Mouse (Mus musculus) limb, embryonic 13.5 days (tissue): ENCODE data around the gene Zfp579. TPM values are rescaled to one million over a fixed set of nuclear protein-coding genes. Genes with fewer than 3 reads are reported as not detected.

Experiments
- ATAC-seq: fragments of 200-750 bp; cut with Nextera tagmentation; 2 replicates; pipeline ENCODE4 v1.8.0; 2017; ENCODE audit warnings: low read depth, moderate number of reproducible peaks, moderate TSS enrichment; ENCODE audit not compliant: low FRiP score
- H3K27ac ChIP-seq: fragments of 300-500 bp; sonication (generic); 2 replicates; pipeline ENCODE4 v1.5.1; 2015; ENCODE audit warnings: inconsistent platforms, mild to moderate bottlenecking, moderate library complexity
- H3K27me3 ChIP-seq: fragments of 300-500 bp; sonication (generic); 2 replicates; pipeline ENCODE4 v1.6.1; 2015; ENCODE audit warnings: mild to moderate bottlenecking, inconsistent platforms
- H3K36me3 ChIP-seq: fragments of 300-500 bp; sonication (generic); 2 replicates; pipeline ENCODE4 v1.6.1; 2015; ENCODE audit warnings: inconsistent platforms, mild to moderate bottlenecking, moderate library complexity
- H3K4me1 ChIP-seq: fragments of 300-500 bp; sonication (generic); 2 replicates; pipeline ENCODE4 v1.6.1; 2015; ENCODE audit warnings: inconsistent platforms
- H3K4me2 ChIP-seq: fragments of 300-500 bp; sonication (generic); replicated peaks from 2 replicates; pipeline ENCODE4 v1.6.1; 2015; ENCODE audit warnings: inconsistent platforms, mild to moderate bottlenecking, moderate library complexity
- H3K4me3 ChIP-seq: fragments of 300-500 bp; sonication (generic); 2 replicates; pipeline ENCODE4 v1.5.1; 2015; ENCODE audit warnings: moderate library complexity, mild to moderate bottlenecking, inconsistent platforms
- H3K9ac ChIP-seq: fragments of 300-500 bp; sonication (generic); 2 replicates; pipeline ENCODE4 v1.6.1; 2015; ENCODE audit warnings: mild to moderate bottlenecking, inconsistent platforms
- H3K9me3 ChIP-seq: fragments of 300-500 bp; sonication (generic); 2 replicates; pipeline ENCODE4 v1.6.1; 2016; ENCODE audit warnings: inconsistent platforms
- WGBS: fragments of 180-500 bp; shearing (Covaris S2); methylation state at CpG from one replicate; pipeline ENCODE4 v1.1.7; 2015; 5-methylcytosine and 5-hydroxymethylcytosine counted together
- polyA plus RNA-seq: library from polyadenylated mRNA; unstranded; fragments of >200 nt; fragmentation: Nextera tagmentation; extraction: Ambion mirVana; gene quantifications from 2 replicates; pipeline ENCODE4 v1.2.1, GENCODE M21; 2015

Gene Zfp579
- polyA plus RNA-seq, 1 experiment from 2014 or later = 35.3 TPM

DNA sequence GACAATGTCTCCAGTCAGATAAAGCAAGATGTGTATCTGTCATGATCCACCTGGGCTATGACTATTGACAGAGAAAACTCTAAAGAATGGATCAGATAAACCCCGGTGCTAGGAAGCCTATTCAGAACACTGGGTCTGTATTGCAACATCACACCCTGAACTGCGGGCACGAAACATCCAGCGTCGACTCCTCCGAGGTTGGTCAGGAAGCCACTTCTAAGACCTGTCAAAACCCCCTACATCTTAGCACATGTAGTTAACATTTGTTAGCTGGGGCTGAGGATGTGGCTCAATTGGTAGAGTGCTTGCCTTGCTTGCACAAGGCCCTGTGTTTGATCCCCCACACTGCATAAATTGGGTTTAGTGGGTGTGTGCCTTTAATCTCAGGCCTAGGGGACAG, 47.6 kb downstream of the Zfp579 start:
- H3K9me3 ChIP-seq = no peaks in the 10 kb centered on the region
- H3K36me3 ChIP-seq = no peaks in the 10 kb centered on the region
- 54% methylated on average over 6 of the region's 6 CpGs for WGBS
- no peak overlapping the region for H3K4me3 ChIP-seq
- H3K27ac ChIP-seq = no peak overlapping the region
- H3K27me3 ChIP-seq = no peaks in the 10 kb centered on the region
- no peak overlapping the region for H3K9ac ChIP-seq
- H3K4me2 ChIP-seq = no peak overlapping the region
- no peak for ATAC-seq
- H3K4me1 ChIP-seq = peaks cover 6% of the 10 kb centered on the region; the same call in 1 of the 2 replicates

- H3K36me3 ChIP-seq = no peaks in the 10 kb centered on the region
- no peak for ATAC-seq
- no peak overlapping the region for H3K9ac ChIP-seq
- H3K9me3 ChIP-seq = no peaks in the 10 kb centered on the region
- H3K4me3 ChIP-seq = no peak overlapping the region
- H3K27ac ChIP-seq = no peak overlapping the region
- H3K4me2 ChIP-seq = no peak overlapping the region
- peaks cover 7% of the 10 kb centered on the region; the same call in 1 of the 2 replicates for H3K4me1 ChIP-seq
- whole genome bisulfite sequencing = 10% methylated on average over 2 of the region's 2 CpGs
- H3K27me3 ChIP-seq = no peaks in the 10 kb centered on the region
Measured at GRCm38 (mm10) chr7:4947855-4948254, 48.1 kb downstream of the Zfp579 start.

DNA sequence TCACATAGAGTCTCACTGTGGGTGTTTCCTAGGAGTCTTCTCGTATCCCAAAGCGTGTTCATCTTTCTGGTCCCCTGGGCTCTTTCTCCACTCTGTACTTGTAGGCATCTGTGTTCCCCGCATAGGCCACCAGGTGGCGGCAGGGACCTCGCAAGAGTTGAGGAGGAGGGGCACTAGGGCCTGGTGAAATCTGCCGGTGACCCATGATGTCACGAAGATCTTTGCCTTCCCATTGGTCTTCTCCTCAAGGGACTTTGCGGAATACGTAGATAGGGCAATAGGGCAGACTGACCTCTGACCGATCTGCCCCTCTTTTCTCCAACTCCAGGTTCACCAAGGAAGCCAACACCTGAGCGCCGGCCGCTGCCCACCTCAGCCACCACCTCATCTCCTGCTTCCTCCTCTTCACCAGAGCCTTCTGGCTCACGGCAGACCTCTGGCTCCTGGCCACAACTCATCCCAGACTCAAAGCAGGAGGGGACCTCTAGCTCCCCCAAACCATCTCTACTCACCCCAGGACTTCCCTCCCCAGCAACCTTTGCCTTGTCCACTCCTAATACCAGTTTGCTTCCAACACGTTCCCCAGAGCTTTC, 52.6 kb downstream of the Zfp579 start:
- no peak overlapping the region for H3K27ac ChIP-seq
- peak overlapping the region; percentile 59 for H3K4me2 ChIP-seq
- no peaks in the 10 kb centered on the region for H3K9me3 ChIP-seq
- no peaks in the 10 kb centered on the region for H3K27me3 ChIP-seq
- 22% methylated on average over 15 of the region's 15 CpGs for WGBS
- H3K4me1 ChIP-seq = peaks cover 7% of the 10 kb centered on the region; the same call in 1 of the 2 replicates
- H3K36me3 ChIP-seq = no peaks in the 10 kb centered on the region
- peak overlapping the region; percentile 33 for H3K4me3 ChIP-seq
- H3K9ac ChIP-seq = no peak overlapping the region
- ATAC-seq = peak; percentile 63

- Histone ChIP-seq H3K27ac (no peak overlapping the region), H3K36me3 (no peaks in the 10 kb centered on the region), H3K4me1 (peaks cover 7% of the 10 kb centered on the region; the same call in 1 of the 2 replicates), H3K9ac (no peak overlapping the region), H3K4me2 (no peak overlapping the region), H3K4me3 (no peak overlapping the region), H3K27me3 (no peaks in the 10 kb centered on the region), H3K9me3 (no peaks in the 10 kb centered on the region)
- WGBS = 53% methylated on average over 5 of the region's 5 CpGs
- ATAC-seq = no peak
Measured at GRCm38 (mm10) chr7:4942673-4943072, 53.3 kb downstream of the Zfp579 start.

GRCm38 (mm10) chr7:4940068-4940479, 55.9 kb downstream of the Zfp579 start:
- Histone ChIP-seq H3K9ac (no peak overlapping the region), H3K36me3 (no peaks in the 10 kb centered on the region), H3K4me1 (peaks cover 4% of the 10 kb centered on the region; the same call in 1 of the 2 replicates), H3K4me3 (no peak overlapping the region), H3K27me3 (no peaks in the 10 kb centered on the region), H3K27ac (no peak overlapping the region), H3K9me3 (no peaks in the 10 kb centered on the region), H3K4me2 (no peak overlapping the region)
- peak; percentile 48; the same call in 1 of the 2 replicates for ATAC-seq
- WGBS = 14% methylated on average over 9 of the region's 9 CpGs

DNA sequence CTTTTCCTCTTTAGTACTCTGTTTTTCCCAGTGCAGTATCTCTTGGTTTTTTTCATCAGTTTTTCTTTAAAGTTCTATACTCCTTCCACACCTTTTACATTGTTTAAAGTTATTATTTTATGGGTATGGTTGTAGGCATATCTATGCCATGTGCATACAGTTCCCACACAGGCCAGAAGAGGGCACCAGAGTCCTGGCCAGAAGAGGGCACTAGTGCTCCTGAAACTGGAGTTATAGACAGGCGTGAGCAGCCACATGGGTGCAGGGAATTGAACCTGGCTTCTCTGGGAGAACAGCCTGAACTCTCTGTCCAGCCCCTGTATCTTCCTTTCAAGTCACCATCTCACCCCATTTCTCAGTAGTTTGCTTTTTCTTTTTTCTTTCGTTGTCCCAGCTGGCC, 57.5 kb downstream of the Zfp579 start:
- H3K4me2 ChIP-seq = no peak overlapping the region
- H3K9ac ChIP-seq = no peak overlapping the region
- no peak for ATAC-seq
- H3K27ac ChIP-seq = no peak overlapping the region
- 37% methylated on average over 2 of the region's 2 CpGs for WGBS
- no peak overlapping the region for H3K4me3 ChIP-seq
- H3K27me3 ChIP-seq = no peaks in the 10 kb centered on the region
- H3K4me1 ChIP-seq = peaks cover 2% of the 10 kb centered on the region; the same call in 1 of the 2 replicates
- no peaks in the 10 kb centered on the region for H3K9me3 ChIP-seq
- no peaks in the 10 kb centered on the region for H3K36me3 ChIP-seq

GRCm38 (mm10) chr7:4937392-4937791, 58.6 kb downstream of the Zfp579 start:
- H3K36me3 ChIP-seq = no peaks in the 10 kb centered on the region
- no peaks in the 10 kb centered on the region for H3K9me3 ChIP-seq
- no peak overlapping the region for H3K27ac ChIP-seq
- no peak overlapping the region for H3K4me3 ChIP-seq
- no peaks in the 10 kb centered on the region for H3K27me3 ChIP-seq
- WGBS = 69% methylated on average over 11 of the region's 11 CpGs
- H3K4me2 ChIP-seq = no peak overlapping the region
- ATAC-seq = no peak
- no peaks in the 10 kb centered on the region for H3K4me1 ChIP-seq
- no peak overlapping the region for H3K9ac ChIP-seq

GRCm38 (mm10) chr7:4936832-4937231, 59.1 kb downstream of the Zfp579 start:
- no peak for ATAC-seq
- Histone ChIP-seq H3K27me3 (no peaks in the 10 kb centered on the region), H3K4me2 (no peak overlapping the region), H3K9me3 (no peaks in the 10 kb centered on the region), H3K36me3 (no peaks in the 10 kb centered on the region), H3K4me3 (no peak overlapping the region), H3K4me1 (no peaks in the 10 kb centered on the region), H3K9ac (no peak overlapping the region), H3K27ac (no peak overlapping the region)
- 81% methylated on average over 10 of the region's 10 CpGs for WGBS

DNA sequence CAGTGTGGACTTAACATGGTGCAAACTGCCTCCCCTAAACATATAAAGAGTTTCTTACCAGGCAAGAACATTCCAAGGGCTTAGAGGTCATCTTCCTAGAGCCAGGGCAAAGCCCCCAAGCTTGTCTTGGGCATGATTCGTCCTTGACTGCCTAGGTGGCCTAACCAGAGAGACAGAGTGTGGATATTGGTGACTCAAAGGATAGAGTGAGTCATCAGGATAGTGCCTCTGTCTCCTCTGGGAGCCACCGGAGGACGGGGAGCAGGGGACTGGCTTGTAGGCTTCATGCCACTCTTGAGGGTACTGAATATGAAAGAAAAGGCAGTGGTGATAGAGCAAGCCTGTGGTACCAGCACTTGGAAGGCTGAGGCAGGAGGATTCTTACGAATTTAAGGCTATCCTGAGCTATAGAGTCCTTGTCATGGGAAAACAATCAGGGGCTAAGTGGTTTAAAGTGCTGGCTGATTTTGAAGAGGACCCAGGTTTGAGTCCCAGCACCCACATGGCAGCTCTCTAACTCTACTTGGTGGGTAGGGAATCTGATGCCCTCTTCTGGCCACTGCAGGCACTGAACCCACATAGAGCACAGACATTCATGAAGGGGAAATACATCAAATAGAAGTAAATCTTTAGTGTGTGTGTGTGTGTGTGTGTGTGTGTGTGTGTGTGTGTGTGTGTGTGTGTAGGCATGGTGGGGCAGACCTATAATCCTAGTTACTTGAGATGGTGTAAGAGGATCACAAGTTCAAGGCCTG, 61.6 kb downstream of the Zfp579 start:
- WGBS = 81% methylated on average over 4 of the region's 4 CpGs
- Histone ChIP-seq H3K36me3 (no peaks in the 10 kb centered on the region), H3K9ac (no peak overlapping the region), H3K4me2 (no peak overlapping the region), H3K4me3 (no peak overlapping the region), H3K9me3 (no peaks in the 10 kb centered on the region), H3K27me3 (no peaks in the 10 kb centered on the region), H3K27ac (no peak overlapping the region), H3K4me1 (no peaks in the 10 kb centered on the region)
- no peak for ATAC-seq

Other genes with a start within 250 kb of the Zfp579 start
- gene Cox6b2, start 243.1 kb downstream of the Zfp579 start, polyA plus RNA-seq = 67.5 and 68.6 TPM in 2 replicates
- not detected in 2 replicates for gene Fam71e2, start 224.9 kb downstream of the Zfp579 start, polyA plus RNA-seq
- 0.26 and 0.39 TPM in 2 replicates for gene Il11, start 213.3 kb downstream of the Zfp579 start, polyA plus RNA-seq
- not detected in 2 replicates for gene Tmem190, start 213.2 kb downstream of the Zfp579 start, polyA plus RNA-seq
- 7.3 and 7.9 TPM in 2 replicates for gene Tmem238, start 206.5 kb downstream of the Zfp579 start, polyA plus RNA-seq
- gene Rpl28, start 203.3 kb downstream of the Zfp579 start, polyA plus RNA-seq = 290 and 292 TPM in 2 replicates
- gene Ube2s, start 183.6 kb downstream of the Zfp579 start, polyA plus RNA-seq = 328 and 349 TPM in 2 replicates
- 0.17 and 0.33 TPM in 2 replicates for gene Shisa7, start 151.5 kb downstream of the Zfp579 start, polyA plus RNA-seq
- gene Isoc2b, start 125.9 kb downstream of the Zfp579 start, polyA plus RNA-seq = 5.6 and 6.4 TPM in 2 replicates
- gene Isoc2a, start 119.0 kb downstream of the Zfp579 start, polyA plus RNA-seq = 1.2 and 1.3 TPM in 2 replicates
- gene Gm36210, start 89.6 kb downstream of the Zfp579 start, polyA plus RNA-seq = not detected in 2 replicates
- 4.2 and 4.3 TPM in 2 replicates for gene Zfp628, start 80.9 kb downstream of the Zfp579 start, polyA plus RNA-seq
- gene Nat14, start 74.1 kb downstream of the Zfp579 start, polyA plus RNA-seq = 3.1 and 3.3 TPM in 2 replicates
- 6.4 and 8.1 TPM in 2 replicates for gene Ssc5d, start 70.4 kb downstream of the Zfp579 start, polyA plus RNA-seq
- 0.38 and 0.92 TPM in 2 replicates for gene Sbk2, start 31.8 kb downstream of the Zfp579 start, polyA plus RNA-seq
- gene Sbk3, start 25.0 kb downstream of the Zfp579 start, polyA plus RNA-seq = not detected in 2 replicates
- 9.1 and 10.7 TPM in 2 replicates for gene Zfp524, start 18.3 kb upstream of the Zfp579 start, polyA plus RNA-seq
- gene Fiz1, start 18.5 kb upstream of the Zfp579 start, polyA plus RNA-seq = 44.7 and 48.6 TPM in 2 replicates
- gene Gm44973, start 19.3 kb upstream of the Zfp579 start, polyA plus RNA-seq = 0.42 and 2.1 TPM in 2 replicates
- gene Zfp865, start 24.2 kb upstream of the Zfp579 start, polyA plus RNA-seq = 6.0 and 8.1 TPM in 2 replicates
- 44.9 and 47.8 TPM in 2 replicates for gene Ccdc106, start 24.4 kb upstream of the Zfp579 start, polyA plus RNA-seq
- gene 4632433K11Rik, start 38.0 kb upstream of the Zfp579 start, polyA plus RNA-seq = 0.13 TPM in 1 of 2 replicates, not detected in the other
- 7.0 and 7.8 TPM in 2 replicates for gene Zfp784, start 42.3 kb upstream of the Zfp579 start, polyA plus RNA-seq
- 42.1 and 42.8 TPM in 2 replicates for gene Zfp580, start 55.4 kb upstream of the Zfp579 start, polyA plus RNA-seq
- 152 and 153 TPM in 2 replicates for gene U2af2, start 66.0 kb upstream of the Zfp579 start, polyA plus RNA-seq
- 62.2 and 64.6 TPM in 2 replicates for gene Epn1, start 84.1 kb upstream of the Zfp579 start, polyA plus RNA-seq
- not detected in 2 replicates for gene Rfpl4, start 120.8 kb upstream of the Zfp579 start, polyA plus RNA-seq
- 0.26 and 0.31 TPM in 2 replicates for gene Rasl2-9, start 129.8 kb upstream of the Zfp579 start, polyA plus RNA-seq
- gene Vmn1r55, start 153.5 kb upstream of the Zfp579 start, polyA plus RNA-seq = not detected in 2 replicates
- gene Vmn1r56, start 200.6 kb upstream of the Zfp579 start, polyA plus RNA-seq = not detected in 2 replicates
- not detected in 2 replicates for gene Vmn1r57, start 222.3 kb upstream of the Zfp579 start, polyA plus RNA-seq